Mouse (Mus musculus) liver, embryonic 16.5 days (tissue): Measurements from ENCODE around the gene Mlip. TPM values are rescaled to one million over a fixed set of nuclear protein-coding genes. Genes with fewer than 3 reads are reported as not detected.

Source experiments
- ATAC-seq: fragments of 200-750 bp; cut with Nextera tagmentation; 2 replicates; pipeline ENCODE4 v1.8.0; 2017; ENCODE audit warnings: low read depth, mild to moderate bottlenecking, moderate number of reproducible peaks, moderate library complexity
- H3K27ac ChIP-seq: fragments of 300-500 bp; sonication (generic); 2 replicates; pipeline ENCODE4 v1.5.1; 2014; ENCODE audit warnings: mild to moderate bottlenecking, low read length
- H3K27me3 ChIP-seq: fragments of 300-500 bp; sonication (generic); 2 replicates; pipeline ENCODE4 v1.6.1; 2014; ENCODE audit warnings: low read depth, low read length, mixed read lengths; ENCODE audit not compliant: control insufficient read depth, insufficient read depth
- H3K36me3 ChIP-seq: fragments of 300-500 bp; sonication (generic); 2 replicates; pipeline ENCODE4 v1.6.1; 2014; ENCODE audit warnings: mild to moderate bottlenecking; ENCODE audit not compliant: control insufficient read depth, insufficient read depth
- H3K4me1 ChIP-seq: fragments of 300-500 bp; sonication (generic); 2 replicates; pipeline ENCODE4 v1.6.1; 2014; ENCODE audit warnings: low read depth, low read length, mixed read lengths; ENCODE audit not compliant: control insufficient read depth
- H3K4me2 ChIP-seq: fragments of 300-500 bp; sonication (generic); 2 replicates; pipeline ENCODE4 v1.6.1; 2014; ENCODE audit warnings: low read depth, low read length, mixed read lengths
- H3K4me3 ChIP-seq: fragments of 300-500 bp; sonication (generic); 2 replicates; pipeline ENCODE4 v1.5.1; 2014; ENCODE audit warnings: low read depth, mild to moderate bottlenecking, low read length
- H3K9ac ChIP-seq: fragments of 300-500 bp; sonication (generic); 2 replicates; pipeline ENCODE4 v1.6.1; 2014; ENCODE audit warnings: low read depth, low read length
- H3K9me3 ChIP-seq: fragments of 300-500 bp; sonication (generic); replicated peaks from 2 replicates; pipeline ENCODE4 v1.6.1; 2016; ENCODE audit warnings: low read length; ENCODE audit not compliant: control insufficient read depth
- WGBS: fragments of 180-500 bp; shearing (Covaris S2); extraction: QIAGEN DNeasy Blood & Tissue Kit; methylation state at CpG from one replicate; pipeline ENCODE4 v1.1.7; 2014; ENCODE audit not compliant: insufficient replicate concordance; 5-methylcytosine and 5-hydroxymethylcytosine counted together
- polyA plus RNA-seq: library from polyadenylated mRNA; unstranded; fragments of >200 nt; fragmentation: Nextera tagmentation; extraction: Ambion mirVana; gene quantifications from 2 replicates; pipeline ENCODE4 v1.2.1, GENCODE M21; 2015

The Mlip gene
- polyA plus RNA-seq, result 0.23 and 0.51 TPM in 2 replicates

DNA sequence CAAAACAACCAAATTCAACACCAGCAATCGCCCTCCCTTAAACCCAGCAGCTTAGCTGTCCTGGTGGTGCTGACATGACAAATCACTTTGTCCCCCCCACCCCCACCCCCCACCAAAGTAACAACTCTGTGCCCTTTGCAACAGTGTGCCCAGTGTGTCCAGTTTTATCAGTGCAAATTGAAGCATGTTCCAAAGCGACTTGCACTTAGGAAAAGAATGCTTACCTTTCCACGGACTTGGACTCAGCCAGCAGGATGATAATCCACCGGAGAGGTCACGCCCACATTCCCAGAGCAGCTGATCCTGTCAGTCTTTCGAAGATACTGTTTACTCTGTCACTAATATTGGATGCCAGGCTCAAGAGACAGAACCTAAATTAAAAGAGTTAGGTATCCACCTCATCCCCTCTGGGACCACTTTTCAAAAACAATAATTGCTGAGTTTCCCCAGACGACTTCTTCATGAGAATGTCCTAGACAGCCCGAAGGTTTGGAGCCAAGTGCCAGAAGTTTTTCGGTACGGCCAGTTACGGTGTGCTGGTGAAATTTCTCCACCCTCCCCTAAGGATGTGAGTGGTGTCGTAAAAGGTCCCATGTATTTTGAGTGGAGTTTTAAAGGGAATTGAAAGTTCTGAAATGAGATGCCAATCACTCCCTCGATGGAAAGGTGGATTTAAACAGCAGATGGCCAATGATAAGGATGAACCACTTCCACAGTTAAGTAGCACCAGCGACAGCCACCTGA, at the start of gene Mlip:
TSS of gene Mlip (minus strand) at position 538 of the 744 bp plus-strand sequence.
- Histone ChIP-seq H3K9ac (no peak within 1 kb of the TSS), H3K9me3 (no peaks in the 10 kb centered on the region), H3K36me3 (no peaks in the 10 kb centered on the region), H3K4me2 (no peak within 1 kb of the TSS), H3K27me3 (no peaks in the 10 kb centered on the region), H3K27ac (no peak within 1 kb of the TSS), H3K4me3 (no peak within 1 kb of the TSS), H3K4me1 (no peaks in the 10 kb centered on the region)
- ATAC-seq, result no peak
- WGBS, result 58% methylated on average over 14 of the region's 14 CpGs

GRCm38 (mm10) chr9:77399801-77400200, 47.0 kb upstream of the Mlip start:
- Histone ChIP-seq H3K27ac (no peak overlapping the region), H3K27me3 (no peaks in the 10 kb centered on the region), H3K9ac (no peak overlapping the region), H3K9me3 (no peaks in the 10 kb centered on the region), H3K4me3 (no peak overlapping the region), H3K4me2 (no peak overlapping the region), H3K36me3 (no peaks in the 10 kb centered on the region), H3K4me1 (no peaks in the 10 kb centered on the region)
- WGBS, result 53% methylated on average over 5 of the region's 5 CpGs
- ATAC-seq, result no peak

DNA sequence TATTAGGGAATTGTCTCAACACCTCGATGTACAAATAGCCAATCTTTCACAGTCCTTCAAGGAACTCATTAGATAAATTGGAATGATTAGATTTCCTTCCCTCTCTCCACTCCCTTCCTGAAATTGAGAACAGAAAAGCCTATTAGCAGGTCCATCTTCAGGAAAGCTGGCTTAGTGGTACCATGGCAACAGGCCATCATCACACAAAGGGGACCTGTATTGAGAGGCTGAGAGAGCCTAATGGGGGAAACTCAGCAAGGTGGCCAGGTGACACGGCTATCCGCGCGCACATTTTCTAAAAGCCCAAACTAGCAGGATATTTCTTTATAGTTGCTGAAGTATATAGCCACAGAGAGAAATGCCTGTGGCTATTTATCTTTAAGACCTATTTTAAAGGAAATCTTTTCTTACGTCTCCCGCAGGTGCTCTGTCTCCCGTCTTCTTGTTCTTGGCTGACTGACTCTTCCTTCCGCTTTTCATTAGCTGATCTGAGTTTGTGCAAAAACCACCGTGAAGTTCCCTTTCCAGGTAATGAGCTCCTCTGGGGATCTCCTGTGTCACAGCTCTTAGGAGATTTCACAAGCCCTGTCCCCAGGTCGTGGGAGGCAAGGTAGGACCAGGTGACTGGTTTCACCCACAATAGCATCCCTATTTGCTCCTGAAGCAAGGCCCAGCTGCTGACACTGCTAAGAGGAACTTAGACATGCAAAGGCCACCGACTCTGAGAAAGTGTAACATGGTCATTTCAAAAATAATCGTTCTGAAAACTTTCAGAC, 46.3 kb upstream of the Mlip start:
- no peaks in the 10 kb centered on the region for H3K9me3 ChIP-seq
- H3K36me3 ChIP-seq, result no peaks in the 10 kb centered on the region
- ATAC-seq, result no peak
- H3K4me2 ChIP-seq, result no peak overlapping the region
- no peak overlapping the region for H3K9ac ChIP-seq
- no peaks in the 10 kb centered on the region for H3K27me3 ChIP-seq
- H3K4me3 ChIP-seq, result no peak overlapping the region
- H3K4me1 ChIP-seq, result no peaks in the 10 kb centered on the region
- no peak overlapping the region for H3K27ac ChIP-seq
- WGBS, result 49% methylated on average over 13 of the region's 13 CpGs

DNA sequence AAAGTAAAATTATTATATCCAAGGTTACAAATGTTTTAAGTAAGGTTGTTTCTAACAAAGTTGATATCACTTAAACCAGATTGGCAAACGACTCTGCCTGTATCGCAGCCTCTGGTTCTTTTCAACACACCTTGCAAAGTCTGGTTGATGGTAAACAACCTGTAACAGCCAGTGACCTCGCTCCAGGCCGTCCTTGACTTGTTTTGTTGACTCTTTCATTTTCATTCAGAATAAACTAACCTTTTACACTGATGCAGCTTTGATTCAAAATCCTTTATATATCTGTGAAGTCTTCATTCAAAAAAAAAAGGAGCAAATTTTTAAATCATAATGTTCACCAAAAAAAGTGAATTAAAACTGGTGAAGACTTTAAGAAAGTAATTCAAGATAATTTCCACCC, 44.3 kb upstream of the Mlip start:
- no peak for ATAC-seq
- H3K4me1 ChIP-seq, result no peaks in the 10 kb centered on the region
- WGBS, result 52% methylated on average over 4 of the region's 4 CpGs
- no peaks in the 10 kb centered on the region for H3K9me3 ChIP-seq
- H3K27ac ChIP-seq, result no peak overlapping the region
- no peak overlapping the region for H3K4me2 ChIP-seq
- no peak overlapping the region for H3K4me3 ChIP-seq
- no peaks in the 10 kb centered on the region for H3K27me3 ChIP-seq
- H3K9ac ChIP-seq, result no peak overlapping the region
- no peaks in the 10 kb centered on the region for H3K36me3 ChIP-seq

DNA sequence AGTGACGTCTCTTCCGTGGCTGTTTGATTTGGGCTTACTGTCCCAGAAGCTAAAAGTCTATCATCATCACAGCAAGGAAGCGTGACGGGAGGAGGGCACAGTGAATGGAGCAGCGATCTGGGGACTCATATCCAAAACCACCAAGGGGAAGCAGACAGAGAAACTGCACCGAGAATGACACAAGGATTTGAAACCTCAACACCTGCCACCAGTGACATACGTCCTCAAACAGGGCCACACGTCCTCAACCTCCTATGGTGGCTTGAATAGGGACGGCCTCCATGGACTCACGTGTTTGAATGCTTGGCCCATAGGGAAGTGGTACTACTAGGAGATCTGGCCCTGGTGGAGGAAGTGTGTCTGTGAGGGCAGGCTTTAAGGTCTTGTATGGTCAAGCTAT, 38.5 kb upstream of the Mlip start:
- Histone ChIP-seq H3K36me3 (no peaks in the 10 kb centered on the region), H3K4me1 (no peaks in the 10 kb centered on the region), H3K27me3 (no peaks in the 10 kb centered on the region), H3K9me3 (no peaks in the 10 kb centered on the region), H3K4me2 (no peak overlapping the region), H3K4me3 (no peak overlapping the region), H3K27ac (no peak overlapping the region), H3K9ac (no peak overlapping the region)
- no peak for ATAC-seq
- WGBS, result 64% methylated on average over 10 of the region's 10 CpGs

- H3K27ac ChIP-seq, result no peak overlapping the region
- ATAC-seq, result no peak
- no peaks in the 10 kb centered on the region for H3K36me3 ChIP-seq
- no peaks in the 10 kb centered on the region for H3K27me3 ChIP-seq
- WGBS, result 62% methylated on average over 8 of the region's 8 CpGs
- no peak overlapping the region for H3K4me3 ChIP-seq
- H3K9me3 ChIP-seq, result no peaks in the 10 kb centered on the region
- no peak overlapping the region for H3K9ac ChIP-seq
- no peaks in the 10 kb centered on the region for H3K4me1 ChIP-seq
- no peak overlapping the region for H3K4me2 ChIP-seq
These were observed 36.2 kb upstream of the Mlip start for GRCm38 (mm10) chr9:77388956-77389355.

DNA sequence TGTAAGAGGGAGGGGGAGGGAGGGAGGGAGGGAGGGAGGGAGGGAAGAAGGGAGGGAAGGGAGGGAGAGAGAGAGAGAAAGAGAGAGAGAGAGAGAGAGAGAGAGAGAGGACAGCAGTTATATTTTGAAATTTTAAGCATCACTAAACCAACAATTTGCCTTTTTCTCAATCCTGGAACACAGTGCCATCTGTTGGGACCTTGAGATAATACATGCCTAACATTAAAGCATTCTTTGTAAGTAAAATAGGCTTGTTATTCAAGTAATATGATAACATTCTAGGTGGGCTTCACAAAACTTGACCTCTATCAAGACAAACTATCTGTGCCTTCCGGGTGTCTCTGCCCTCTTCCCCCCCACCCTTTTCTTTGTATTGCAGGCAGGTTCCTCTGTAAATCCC, 34.0 kb upstream of the Mlip start:
- 9% methylated on average over 1 of the region's 1 CpGs for WGBS
- no peak for ATAC-seq

GRCm38 (mm10) chr9:77385611-77386010, 32.8 kb upstream of the Mlip start:
- no peak overlapping the region for H3K4me2 ChIP-seq
- no peak overlapping the region for H3K9ac ChIP-seq
- ATAC-seq, result no peak
- no peaks in the 10 kb centered on the region for H3K4me1 ChIP-seq
- H3K9me3 ChIP-seq, result no peaks in the 10 kb centered on the region
- no peak overlapping the region for H3K4me3 ChIP-seq
- no peak overlapping the region for H3K27ac ChIP-seq
- H3K27me3 ChIP-seq, result no peaks in the 10 kb centered on the region
- no peaks in the 10 kb centered on the region for H3K36me3 ChIP-seq
- 71% methylated on average over 12 of the region's 12 CpGs for WGBS

More for the DNA sequence above, 34.0 kb upstream of the Mlip start:
- no peak overlapping the region for H3K4me3 ChIP-seq
- H3K36me3 ChIP-seq, result no peaks in the 10 kb centered on the region
- no peaks in the 10 kb centered on the region for H3K27me3 ChIP-seq
- no peaks in the 10 kb centered on the region for H3K4me1 ChIP-seq
- H3K9me3 ChIP-seq, result no peaks in the 10 kb centered on the region
- no peak overlapping the region for H3K4me2 ChIP-seq
- H3K9ac ChIP-seq, result no peak overlapping the region
- no peak overlapping the region for H3K27ac ChIP-seq

GRCm38 (mm10) chr9:77384651-77385050, 31.9 kb upstream of the Mlip start:
- H3K9ac ChIP-seq, result no peak overlapping the region
- no peak overlapping the region for H3K27ac ChIP-seq
- no peaks in the 10 kb centered on the region for H3K4me1 ChIP-seq
- H3K27me3 ChIP-seq, result no peaks in the 10 kb centered on the region
- no peak overlapping the region for H3K4me2 ChIP-seq
- H3K4me3 ChIP-seq, result no peak overlapping the region
- ATAC-seq, result no peak
- no peaks in the 10 kb centered on the region for H3K36me3 ChIP-seq
- 67% methylated on average over 9 of the region's 9 CpGs for WGBS
- H3K9me3 ChIP-seq, result no peaks in the 10 kb centered on the region
